Mouse (Mus musculus) B cell, adult 2 months (primary cell): ENCODE measurements around the gene Gm36028.

Experiments used
- DNase-seq, 2 experiments: peaks; one replicate each; pipeline ENCODE4 v3.0.0; 2022

The Gm36028 gene

GRCm38 (mm10) chr16:37857495-37857894 lies 3.5 kb downstream of the Gm36028 start:
- DNase-seq: no peak

- DNase-seq: no peak
Observed at GRCm38 (mm10) chr16:37856327-37856726, 4.6 kb downstream of the Gm36028 start.

GRCm38 (mm10) chr16:37855583-37855982 lies 5.4 kb downstream of the Gm36028 start:
- no peak for DNase-seq

- no peak for DNase-seq
Observed at GRCm38 (mm10) chr16:37854593-37854992, 6.4 kb downstream of the Gm36028 start.

GRCm38 (mm10) chr16:37854054-37854453 lies 6.9 kb downstream of the Gm36028 start:
- no peak for DNase-seq

GRCm38 (mm10) chr16:37853279-37853678 lies 7.7 kb downstream of the Gm36028 start:
- DNase-seq: no peak

GRCm38 (mm10) chr16:37851366-37851765 lies 9.6 kb downstream of the Gm36028 start:
- DNase-seq: no peak

GRCm38 (mm10) chr16:37847081-37847480 lies 13.9 kb downstream of the Gm36028 start:
- DNase-seq: no peak

GRCm38 (mm10) chr16:37845202-37845925 lies 15.6 kb downstream of the Gm36028 start:
- DNase-seq: no peak

- no peak for DNase-seq
Observed at GRCm38 (mm10) chr16:37843740-37844139, 17.2 kb downstream of the Gm36028 start.

GRCm38 (mm10) chr16:37842439-37842838 lies 18.5 kb downstream of the Gm36028 start:
- no peak for DNase-seq

GRCm38 (mm10) chr16:37837571-37837970 lies 23.4 kb downstream of the Gm36028 start:
- DNase-seq: no peak

- no peak for DNase-seq
Observed at GRCm38 (mm10) chr16:37831041-37831440, 29.9 kb downstream of the Gm36028 start.

GRCm38 (mm10) chr16:37826286-37826685 lies 34.7 kb downstream of the Gm36028 start:
- no peak for DNase-seq

GRCm38 (mm10) chr16:37824778-37825505 lies 36.0 kb downstream of the Gm36028 start:
- no peak for DNase-seq

GRCm38 (mm10) chr16:37823949-37824348 lies 37.0 kb downstream of the Gm36028 start:
- no peak for DNase-seq

- no peak for DNase-seq
Observed at GRCm38 (mm10) chr16:37817986-37818385, 43.0 kb downstream of the Gm36028 start.

- peak; percentile 59 for DNase-seq
Observed at GRCm38 (mm10) chr16:37814383-37814971, 46.5 kb downstream of the Gm36028 start.

- no peak for DNase-seq
Observed at GRCm38 (mm10) chr16:37813691-37814382, 47.1 kb downstream of the Gm36028 start.

GRCm38 (mm10) chr16:37812474-37812886 lies 48.5 kb downstream of the Gm36028 start:
- peak; percentile 31 to 36 for DNase-seq

GRCm38 (mm10) chr16:37811874-37812273 lies 49.1 kb downstream of the Gm36028 start:
- DNase-seq: no peak

GRCm38 (mm10) chr16:37809623-37809992 lies 51.3 kb downstream of the Gm36028 start:
- no peak for DNase-seq

- DNase-seq: no peak
Observed at GRCm38 (mm10) chr16:37808866-37809622, 51.9 kb downstream of the Gm36028 start.
